Mouse (Mus musculus): ENCODE data around the gene Swi5. TPM values are rescaled to one million over a fixed set of nuclear protein-coding genes. Genes with fewer than 3 reads are reported as not detected.

Gene Swi5
- 100 to 1,000 TPM; 179 to 326 TPM for polyA plus RNA-seq (2012; fragmentation: generic; extraction: Trizol)

DNA sequence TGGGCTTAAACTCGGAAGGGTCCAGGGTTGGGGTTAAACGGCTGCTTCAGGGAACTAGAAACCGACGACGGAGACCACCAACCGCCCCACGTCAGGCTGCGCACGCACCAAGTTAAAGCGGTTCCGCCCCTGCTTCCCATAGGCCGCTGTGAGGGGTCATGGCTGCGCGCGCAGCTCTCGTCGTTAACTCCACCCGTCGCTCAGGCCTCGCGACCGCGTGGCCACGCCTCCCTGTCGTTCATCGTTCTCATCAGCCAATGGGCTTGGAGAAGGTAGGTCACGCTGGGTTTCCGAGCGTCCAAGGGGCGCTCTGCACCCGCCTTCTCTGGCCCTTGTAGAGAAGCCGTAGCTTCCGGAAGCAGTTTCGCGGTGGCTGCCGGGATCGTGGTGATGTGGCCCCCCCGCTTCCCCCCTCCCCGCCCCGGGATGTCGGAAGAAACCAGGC, at the start of gene Swi5:
Gene Swi5, minus strand, starts transcription at position 153 of the 445 bp plus-strand sequence.

DNA sequence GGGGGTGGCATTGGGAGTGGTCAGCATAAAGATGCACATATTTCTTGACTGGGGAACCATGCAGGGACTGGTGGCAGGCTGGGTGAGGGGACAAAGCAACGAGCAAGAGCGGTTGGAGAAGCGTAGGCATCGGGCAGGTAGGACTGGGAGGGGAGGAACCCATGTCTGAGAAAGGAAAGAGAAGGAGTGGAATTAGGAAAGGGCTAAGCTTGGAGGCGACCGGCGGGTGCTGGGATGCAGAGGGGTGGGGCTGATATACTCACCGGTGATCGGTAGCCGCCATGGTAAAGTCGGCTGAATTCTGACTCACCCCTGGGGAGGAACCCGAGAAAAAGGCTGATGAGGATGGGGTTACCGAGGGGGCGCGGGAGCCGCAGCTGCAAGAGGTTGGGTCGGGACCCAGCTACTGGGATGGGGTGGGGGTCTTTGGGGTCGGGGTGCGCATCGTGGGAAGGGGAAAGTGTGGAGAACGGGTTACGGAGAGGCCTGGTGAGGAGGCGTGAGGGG, 488 bp downstream of the Swi5 start, which contains the start of gene Golga2:
Gene Golga2, plus strand, starts transcription at position 51 of the 507 bp plus-strand sequence.

DNA sequence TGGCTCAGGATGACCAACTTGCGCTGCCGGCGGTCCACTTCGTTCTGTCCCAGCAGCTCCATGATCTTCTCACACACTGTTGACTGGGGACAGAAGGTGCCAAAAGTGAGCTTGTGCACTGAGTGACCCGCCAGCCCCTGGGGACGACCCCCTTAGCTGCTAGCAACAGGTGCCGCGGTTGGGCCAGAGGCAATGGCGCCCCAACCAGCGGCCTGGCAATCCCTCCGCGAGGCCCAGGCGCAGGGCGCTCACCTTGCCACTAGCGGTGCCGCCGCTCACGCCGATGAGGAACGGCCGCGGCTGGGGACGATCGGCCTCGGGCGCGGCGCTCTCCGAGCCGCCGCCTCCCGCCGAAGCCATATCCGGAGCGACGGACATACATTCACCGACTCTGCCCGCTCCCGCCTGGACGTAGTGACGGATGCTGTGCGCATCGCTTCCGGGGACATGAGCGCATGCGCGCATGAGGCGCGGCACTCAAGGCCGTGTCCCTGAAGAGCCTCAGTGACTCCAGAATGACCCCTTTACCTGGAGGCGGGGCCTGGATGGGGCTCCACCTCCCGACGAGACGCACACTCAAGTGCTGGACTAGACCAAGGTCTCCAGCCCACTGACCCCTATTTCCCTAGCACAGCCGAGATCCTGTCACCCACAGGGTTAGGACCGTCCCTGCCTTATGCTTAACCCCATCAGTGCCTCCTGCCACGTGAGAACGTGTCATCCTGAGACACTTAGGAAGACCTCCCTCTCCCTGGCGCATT, 28.0 kb downstream of the Swi5 start, which contains the start of gene Uck1:
Gene Uck1, minus strand, starts transcription at position 503 of the 761 bp plus-strand sequence.

DNA sequence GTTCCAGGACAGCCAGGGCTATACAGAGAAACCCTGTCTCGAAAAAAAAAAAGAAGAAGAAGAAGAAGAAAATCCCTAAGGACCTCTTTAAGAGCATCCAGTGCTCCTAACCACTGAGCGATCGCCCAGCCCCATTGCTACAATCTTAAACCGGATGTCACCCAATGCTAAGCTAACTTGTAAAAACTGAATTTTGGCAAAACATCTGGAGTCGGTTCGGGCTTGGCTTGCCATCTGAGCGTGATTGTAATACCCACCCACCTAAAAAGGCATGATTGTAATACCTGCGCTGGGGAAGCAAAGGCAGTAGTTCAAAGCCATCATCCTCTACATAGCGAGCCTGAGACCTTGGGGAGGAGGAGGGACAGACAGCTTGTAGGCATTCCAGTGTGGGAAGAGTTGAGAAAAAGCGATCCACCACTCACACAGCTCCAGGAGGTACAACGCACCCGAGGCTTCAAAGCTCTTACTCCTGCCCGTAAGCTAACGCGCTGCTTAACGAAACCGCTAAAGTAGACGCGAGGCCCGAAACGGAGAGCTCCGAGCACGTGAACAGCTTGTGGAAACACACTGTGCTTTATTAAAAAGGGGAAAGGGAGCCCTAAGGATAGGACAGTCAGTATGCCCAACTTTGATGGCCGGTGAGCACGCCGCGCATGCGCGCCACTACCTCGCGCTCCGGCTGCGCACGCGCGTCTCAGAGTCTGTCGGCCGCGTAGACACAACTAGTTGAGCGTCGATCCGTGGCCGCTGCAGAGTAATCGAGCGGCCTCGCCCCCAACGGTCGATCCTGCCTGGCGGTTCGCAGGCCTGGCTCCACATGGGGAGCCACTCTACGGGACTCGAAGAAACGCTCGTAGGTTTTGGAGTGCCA, 51.8 kb downstream of the Swi5 start, which contains the start of gene Pomt1:
Gene Pomt1, plus strand, starts transcription at position 705 of the 874 bp plus-strand sequence.

Other genes starting within 250 kb of the Swi5 start
- gene Fam78a, start 203.2 kb downstream of the Swi5 start, polyA plus RNA-seq (2012; fragmentation: generic; extraction: Trizol), result under 1 TPM in 1 of 2 experiments, not detected in 1; 0.06 TPM
- gene Plpp7, start 192.5 kb downstream of the Swi5 start, polyA plus RNA-seq (2012; fragmentation: generic; extraction: Trizol), result 1 to 10 TPM in 1 of 2 experiments, under 1 TPM in 1; 0.05 to 2.7 TPM
- 10 to 100 TPM in 1 of 2 experiments, 1 to 10 TPM in 1; 8.5 to 44.9 TPM for gene Prrc2b, start 137.0 kb downstream of the Swi5 start, polyA plus RNA-seq (2012; fragmentation: generic; extraction: Trizol)
- 10 to 100 TPM in 1 of 2 experiments, 1 to 10 TPM in 1; 7.1 to 30.3 TPM for gene Pomt1, start 51.5 kb downstream of the Swi5 start, polyA plus RNA-seq (2012; fragmentation: generic; extraction: Trizol)
- 10 to 100 TPM; 18.1 to 28.4 TPM for gene Uck1, start 27.9 kb downstream of the Swi5 start, polyA plus RNA-seq (2012; fragmentation: generic; extraction: Trizol)
- 10 to 100 TPM; 10.8 to 45.3 TPM for gene Golga2, start 691 bp downstream of the Swi5 start, polyA plus RNA-seq (2012; fragmentation: generic; extraction: Trizol)
- gene Ciz1, start 64.3 kb upstream of the Swi5 start, polyA plus RNA-seq (2012; fragmentation: generic; extraction: Trizol), result 10 to 100 TPM; 26.7 to 61.5 TPM
- 100 to 1,000 TPM; 103 to 164 TPM for gene Dnm1, start 65.3 kb upstream of the Swi5 start, polyA plus RNA-seq (2012; fragmentation: generic; extraction: Trizol)
- gene 1110008P14Rik, start 93.9 kb upstream of the Swi5 start, polyA plus RNA-seq (2012; fragmentation: generic; extraction: Trizol), result 100 to 1,000 TPM in 1 of 2 experiments, 10 to 100 TPM in 1; 91.3 to 245 TPM
- gene Lcn2, start 100.2 kb upstream of the Swi5 start, polyA plus RNA-seq (2012; fragmentation: generic; extraction: Trizol), result under 1 TPM in 1 of 2 experiments, not detected in 1; 0.08 TPM
- 10 to 100 TPM; 16.4 to 39.5 TPM for gene Ptges2, start 107.8 kb upstream of the Swi5 start, polyA plus RNA-seq (2012; fragmentation: generic; extraction: Trizol)
- gene Naif1, start 162.4 kb upstream of the Swi5 start, polyA plus RNA-seq (2012; fragmentation: generic; extraction: Trizol), result 1 to 10 TPM; 1.1 to 4.0 TPM
- 1 to 10 TPM; 3.3 to 3.4 TPM for gene Slc25a25, start 163.4 kb upstream of the Swi5 start, polyA plus RNA-seq (2012; fragmentation: generic; extraction: Trizol)
- gene Fam102a, start 247.3 kb upstream of the Swi5 start, polyA plus RNA-seq (2012; fragmentation: generic; extraction: Trizol), result 10 to 100 TPM in 1 of 2 experiments, 1 to 10 TPM in 1; 1.3 to 21.5 TPM